Mouse (Mus musculus) lung, embryonic 15.5 days (tissue): Measurements from ENCODE around the gene Dnase2a. TPM values are rescaled to one million over a fixed set of nuclear protein-coding genes. Genes with fewer than 3 reads are reported as not detected.

Experiments
- ATAC-seq: fragments of 200-750 bp; cut with Nextera tagmentation; 2 replicates; pipeline ENCODE4 v1.8.0; 2017; ENCODE audit warnings: moderate number of reproducible peaks, borderline replicate concordance; ENCODE audit not compliant: low FRiP score, low TSS enrichment; ENCODE audit errors: extremely low read depth
- H3K27ac ChIP-seq: fragments of 300-500 bp; sonication (generic); 2 replicates; pipeline ENCODE4 v1.5.1; 2015; ENCODE audit warnings: moderate library complexity, mild to moderate bottlenecking, inconsistent platforms
- H3K27me3 ChIP-seq: fragments of 300-500 bp; sonication (generic); 2 replicates; pipeline ENCODE4 v1.6.1; 2015; ENCODE audit warnings: inconsistent platforms
- H3K36me3 ChIP-seq: fragments of 300-500 bp; sonication (generic); 2 replicates; pipeline ENCODE4 v1.6.1; 2015; ENCODE audit warnings: inconsistent platforms
- H3K4me1 ChIP-seq: fragments of 300-500 bp; sonication (generic); 2 replicates; pipeline ENCODE4 v1.6.1; 2015; ENCODE audit warnings: inconsistent platforms
- H3K4me2 ChIP-seq: fragments of 300-500 bp; sonication (generic); 2 replicates; pipeline ENCODE4 v1.6.1; 2015; ENCODE audit warnings: inconsistent platforms, mild to moderate bottlenecking, moderate library complexity
- H3K4me3 ChIP-seq: fragments of 300-500 bp; sonication (generic); 2 replicates; pipeline ENCODE4 v1.5.1; 2015; ENCODE audit warnings: mild to moderate bottlenecking, inconsistent platforms
- H3K9ac ChIP-seq: fragments of 300-500 bp; sonication (generic); 2 replicates; pipeline ENCODE4 v1.6.1; 2015; ENCODE audit warnings: inconsistent platforms
- H3K9me3 ChIP-seq: fragments of 300-500 bp; sonication (generic); 2 replicates; pipeline ENCODE4 v1.6.1; 2016; ENCODE audit warnings: inconsistent platforms
- WGBS: fragments of 180-500 bp; shearing (Covaris S2); methylation state at CpG from one replicate; pipeline ENCODE4 v1.1.7; 2015; 5-methylcytosine and 5-hydroxymethylcytosine counted together
- polyA plus RNA-seq: library from polyadenylated mRNA; unstranded; fragments of >200 nt; fragmentation: Nextera tagmentation; extraction: Ambion mirVana; gene quantifications from 2 replicates; pipeline ENCODE4 v1.2.1, GENCODE M21; 2015

Dnase2a gene
- polyA plus RNA-seq, 1 experiment from 2014 or later, result 15.4 TPM

GRCm38 (mm10) chr8:84925557-84925956, 17.2 kb downstream of the Dnase2a start:
- no peak overlapping the region for H3K9ac ChIP-seq
- no peaks in the 10 kb centered on the region for H3K9me3 ChIP-seq
- 46% methylated on average over 7 of the region's 7 CpGs for WGBS
- H3K27me3 ChIP-seq, result peaks cover 30% of the 10 kb centered on the region
- no peaks in the 10 kb centered on the region for H3K36me3 ChIP-seq
- H3K4me2 ChIP-seq, result no peak overlapping the region
- ATAC-seq, result no peak
- H3K4me1 ChIP-seq, result peaks cover 8% of the 10 kb centered on the region; the same call in 1 of the 2 replicates
- no peak overlapping the region for H3K27ac ChIP-seq
- no peak overlapping the region for H3K4me3 ChIP-seq

GRCm38 (mm10) chr8:84927513-84927912, 19.2 kb downstream of the Dnase2a start:
- ATAC-seq, result no peak
- Histone ChIP-seq H3K9me3 (no peaks in the 10 kb centered on the region), H3K4me1 (peaks cover 8% of the 10 kb centered on the region; the same call in 1 of the 2 replicates), H3K36me3 (no peaks in the 10 kb centered on the region), H3K9ac (no peak overlapping the region), H3K4me2 (no peak overlapping the region), H3K4me3 (no peak overlapping the region), H3K27me3 (peaks cover 45% of the 10 kb centered on the region), H3K27ac (no peak overlapping the region)
- WGBS, result 61% methylated on average over 1 of the region's 1 CpGs

GRCm38 (mm10) chr8:84928456-84929306, 20.3 kb downstream of the Dnase2a start:
- no peak overlapping the region for H3K27ac ChIP-seq
- peak overlapping the region; percentile 32 for H3K4me3 ChIP-seq
- peaks cover 8% of the 10 kb centered on the region; the same call in 1 of the 2 replicates for H3K4me1 ChIP-seq
- H3K4me2 ChIP-seq, result peak overlapping the region; percentile 69
- 2% methylated on average over 48 of the region's 52 CpGs for WGBS
- peaks cover 44% of the 10 kb centered on the region for H3K27me3 ChIP-seq
- H3K9ac ChIP-seq, result no peak overlapping the region
- H3K36me3 ChIP-seq, result no peaks in the 10 kb centered on the region
- ATAC-seq, result peak; percentile 58; the same call in 1 of the 2 replicates
- H3K9me3 ChIP-seq, result no peaks in the 10 kb centered on the region

- H3K4me1 ChIP-seq, result peaks cover 11% of the 10 kb centered on the region; the same call in 1 of the 2 replicates
- 82% methylated on average over 13 of the region's 13 CpGs for WGBS
- ATAC-seq, result no peak
- no peaks in the 10 kb centered on the region for H3K9me3 ChIP-seq
- H3K4me2 ChIP-seq, result no peak overlapping the region
- H3K4me3 ChIP-seq, result no peak overlapping the region
- H3K9ac ChIP-seq, result no peak overlapping the region
- peaks cover 60% of the 10 kb centered on the region for H3K27me3 ChIP-seq
- no peaks in the 10 kb centered on the region for H3K36me3 ChIP-seq
- H3K27ac ChIP-seq, result no peak overlapping the region
Observed at GRCm38 (mm10) chr8:84930582-84930981, 22.2 kb downstream of the Dnase2a start.

- no peak overlapping the region for H3K9ac ChIP-seq
- peaks cover 89% of the 10 kb centered on the region for H3K27me3 ChIP-seq
- H3K4me2 ChIP-seq, result no peak overlapping the region
- WGBS, result 76% methylated on average over 16 of the region's 16 CpGs
- no peaks in the 10 kb centered on the region for H3K36me3 ChIP-seq
- ATAC-seq, result no peak
- H3K4me1 ChIP-seq, result peaks cover 16% of the 10 kb centered on the region
- no peak overlapping the region for H3K27ac ChIP-seq
- no peak overlapping the region for H3K4me3 ChIP-seq
- H3K9me3 ChIP-seq, result no peaks in the 10 kb centered on the region
Observed at GRCm38 (mm10) chr8:84933767-84934559, 25.6 kb downstream of the Dnase2a start.

- under 1% methylated on average over 15 of the region's 15 CpGs for WGBS
- H3K27ac ChIP-seq, result no peak overlapping the region
- H3K9ac ChIP-seq, result no peak overlapping the region
- H3K4me3 ChIP-seq, result no peak overlapping the region
- no peaks in the 10 kb centered on the region for H3K9me3 ChIP-seq
- H3K4me2 ChIP-seq, result no peak overlapping the region
- H3K36me3 ChIP-seq, result no peaks in the 10 kb centered on the region
- no peak for ATAC-seq
- H3K27me3 ChIP-seq, result peaks cover 86% of the 10 kb centered on the region
- peaks cover 12% of the 10 kb centered on the region for H3K4me1 ChIP-seq
Observed at GRCm38 (mm10) chr8:84934860-84935259, 26.5 kb downstream of the Dnase2a start.

GRCm38 (mm10) chr8:84935489-84935888, 27.1 kb downstream of the Dnase2a start:
- no peak overlapping the region for H3K4me2 ChIP-seq
- H3K27ac ChIP-seq, result no peak overlapping the region
- peak; percentile 48; the same call in 1 of the 2 replicates for ATAC-seq
- no peak overlapping the region for H3K9ac ChIP-seq
- H3K9me3 ChIP-seq, result no peaks in the 10 kb centered on the region
- H3K27me3 ChIP-seq, result peaks cover 80% of the 10 kb centered on the region
- 4% methylated on average over 14 of the region's 14 CpGs for WGBS
- no peak overlapping the region for H3K4me3 ChIP-seq
- no peaks in the 10 kb centered on the region for H3K36me3 ChIP-seq
- peaks cover 12% of the 10 kb centered on the region for H3K4me1 ChIP-seq

- H3K27ac ChIP-seq, result no peak overlapping the region
- H3K4me1 ChIP-seq, result peaks cover 12% of the 10 kb centered on the region
- no peaks in the 10 kb centered on the region for H3K36me3 ChIP-seq
- peak overlapping the region; percentile 32 for H3K4me3 ChIP-seq
- H3K27me3 ChIP-seq, result peaks cover 76% of the 10 kb centered on the region
- H3K9me3 ChIP-seq, result no peaks in the 10 kb centered on the region
- no peak for ATAC-seq
- peak overlapping the region; percentile 64 for H3K4me2 ChIP-seq
- WGBS, result 22% methylated on average over 23 of the region's 23 CpGs
- no peak overlapping the region for H3K9ac ChIP-seq
Observed at GRCm38 (mm10) chr8:84936041-84936961, 27.9 kb downstream of the Dnase2a start.

- WGBS, result under 1% methylated on average over 47 of the region's 50 CpGs
- peak within 1 kb of the TSS; percentile 32 for H3K4me3 ChIP-seq
- H3K4me1 ChIP-seq, result peaks cover 12% of the 10 kb centered on the region
- H3K27me3 ChIP-seq, result peaks cover 75% of the 10 kb centered on the region
- H3K4me2 ChIP-seq, result peak within 1 kb of the TSS; percentile 64
- ATAC-seq, result no peak; the same call in 1 of the 2 replicates
- no peak within 1 kb of the TSS for H3K9ac ChIP-seq
- H3K27ac ChIP-seq, result no peak within 1 kb of the TSS
- no peaks in the 10 kb centered on the region for H3K36me3 ChIP-seq
- no peaks in the 10 kb centered on the region for H3K9me3 ChIP-seq
Observed at GRCm38 (mm10) chr8:84936962-84937546, 28.7 kb downstream of the Dnase2a start, which contains the start of gene Mast1. Gene Mast1 (minus strand): TSS chr8:84937359.

- Histone ChIP-seq H3K4me1 (peaks cover 12% of the 10 kb centered on the region), H3K4me3 (no peak overlapping the region), H3K4me2 (peak overlapping the region; percentile 64), H3K27ac (no peak overlapping the region), H3K27me3 (peaks cover 74% of the 10 kb centered on the region), H3K9ac (no peak overlapping the region), H3K36me3 (no peaks in the 10 kb centered on the region), H3K9me3 (no peaks in the 10 kb centered on the region)
- ATAC-seq, result no peak
- 56% methylated on average over 13 of the region's 13 CpGs for WGBS
Observed at GRCm38 (mm10) chr8:84937620-84938485, 29.5 kb downstream of the Dnase2a start.
